Mouse (Mus musculus) layer of hippocampus, postnatal 36 days (tissue): Measurements from ENCODE around the gene Gm4131. TPM values are rescaled to one million over a fixed set of nuclear protein-coding genes. Genes with fewer than 3 reads are reported as not detected.
A peak's percentile ranks its signal among the peaks of the same experiment; 100 is the strongest.

ENCODE experiments used
- DNase-seq, 2 experiments: peaks; one replicate each; pipeline ENCODE4 v3.0.0; 2022
- total RNA-seq, 2 experiments: library from RNA; stranded (reverse); gene quantifications; 2 replicates each; pipeline ENCODE4 v1.2.3; 2021

Gene Gm4131
- total RNA-seq, 2 experiments from 2014 or later, result not detected

GRCm38 (mm10) chr14:62456239-62456747, 110.4 kb downstream of the Gm4131 start, which contains the start of gene Gucy1b2:
Gene Gucy1b2 (minus strand): TSS chr14:62456289.
- DNase-seq, result no peak

DNA sequence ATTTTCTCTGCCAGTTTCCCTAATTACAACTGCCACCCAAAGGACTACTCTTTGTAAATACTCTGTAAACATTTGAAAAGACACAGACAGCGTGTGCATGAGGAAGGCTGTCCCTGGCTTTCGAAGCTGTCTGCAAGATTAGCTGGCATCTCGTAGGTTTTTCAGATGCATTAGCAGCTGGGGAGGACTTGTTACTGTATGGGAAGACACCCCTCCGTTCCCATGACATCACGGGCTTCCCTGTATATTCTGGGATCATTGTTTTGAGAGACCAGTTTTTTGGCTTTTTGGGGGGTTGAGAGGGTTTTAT, 111.2 kb downstream of the Gm4131 start:
- no peak for DNase-seq

GRCm38 (mm10) chr14:62454760-62455569, 111.8 kb downstream of the Gm4131 start:
- DNase-seq, result peak in 1 of 2 experiments; percentile 9

DNA sequence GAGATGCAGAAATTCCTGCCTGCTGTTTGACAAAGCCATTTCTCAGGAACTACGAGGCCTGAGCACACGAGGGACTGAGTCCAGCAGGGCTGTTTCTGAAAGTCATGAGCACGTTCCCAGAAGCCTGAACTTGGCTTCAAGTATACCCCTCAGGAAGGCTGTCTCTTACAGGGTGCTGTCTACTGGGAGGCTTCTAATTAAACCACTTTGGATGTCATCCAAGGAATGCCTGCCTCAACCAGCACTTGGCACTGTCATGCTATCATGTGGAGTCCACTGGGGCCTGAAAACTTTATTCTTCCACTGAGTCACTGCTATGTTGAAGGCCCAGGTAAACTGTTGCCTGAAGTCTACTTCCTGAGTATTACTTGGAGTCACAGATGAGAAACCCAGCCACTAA, 112.6 kb downstream of the Gm4131 start:
- no peak for DNase-seq

- DNase-seq, result no peak
Observed at GRCm38 (mm10) chr14:62453276-62453675, 113.4 kb downstream of the Gm4131 start.

DNA sequence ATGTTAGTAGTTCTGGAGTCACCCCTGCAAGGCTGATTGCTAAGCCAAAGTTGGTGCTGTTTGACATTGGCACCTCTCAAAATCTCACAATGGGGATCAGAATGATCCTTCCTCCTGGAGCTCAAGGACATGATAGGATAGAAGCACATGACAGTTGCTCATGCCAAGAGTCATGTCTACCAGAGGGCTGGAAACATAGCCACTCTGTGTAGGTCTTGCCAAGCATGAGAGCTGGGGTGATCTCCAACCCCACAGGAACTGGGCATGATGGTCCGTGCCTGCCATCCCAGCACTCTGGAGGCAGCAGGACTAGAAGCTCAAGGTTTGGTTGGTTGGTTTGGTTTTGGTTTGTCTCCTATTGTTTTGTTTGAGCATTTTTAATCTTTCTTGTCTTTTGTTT, 116.0 kb downstream of the Gm4131 start:
- no peak for DNase-seq

DNA sequence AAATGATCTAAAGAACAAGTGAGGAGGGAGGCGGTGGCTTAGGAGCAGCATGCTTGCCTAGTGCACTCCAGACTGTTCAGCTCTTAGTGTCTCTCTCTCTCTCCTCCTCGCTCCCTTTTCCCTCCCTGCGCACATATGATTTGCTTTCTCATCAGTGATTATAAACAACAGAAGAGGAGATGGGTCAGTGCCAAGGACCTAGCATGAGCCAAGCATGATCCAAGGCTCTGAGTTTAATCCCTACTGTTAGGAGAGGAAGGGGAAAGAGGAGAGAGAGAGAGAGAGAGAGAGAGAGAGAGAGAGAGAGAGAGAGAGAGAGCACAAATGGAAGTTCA, 119.5 kb downstream of the Gm4131 start:
- DNase-seq, result no peak

- DNase-seq, result no peak
Observed at GRCm38 (mm10) chr14:62446385-62447213, 120.1 kb downstream of the Gm4131 start.

DNA sequence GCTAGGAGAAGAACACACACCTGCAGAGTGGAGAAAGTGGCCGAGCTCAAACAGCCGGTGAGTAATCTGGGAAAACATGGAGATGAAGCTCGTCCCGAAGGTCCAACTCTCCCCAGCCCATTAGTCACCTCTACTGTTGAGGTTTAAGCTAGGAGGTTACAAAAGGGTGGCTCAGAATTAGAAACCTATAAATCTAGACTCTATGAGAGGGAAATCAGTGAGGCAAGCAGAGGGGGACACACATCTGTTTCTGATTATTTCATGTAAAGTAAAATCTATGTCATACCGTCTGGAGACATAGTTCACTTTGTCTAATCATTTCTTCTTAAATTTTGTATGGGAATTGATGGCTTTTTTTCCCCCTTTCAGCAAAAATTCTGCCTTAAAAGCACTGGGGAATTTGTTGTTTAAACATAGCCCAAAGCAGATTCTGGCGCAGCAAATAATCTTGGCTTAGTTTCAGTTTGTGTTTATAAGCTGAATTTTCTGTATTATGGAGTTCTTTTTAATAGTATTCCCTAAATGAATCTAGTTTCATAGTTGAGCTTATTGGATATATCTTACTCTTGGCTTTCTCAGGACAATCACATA, 122.8 kb downstream of the Gm4131 start:
- DNase-seq, result no peak

- DNase-seq, result no peak
Observed at GRCm38 (mm10) chr14:62442971-62443370, 123.8 kb downstream of the Gm4131 start.

DNA sequence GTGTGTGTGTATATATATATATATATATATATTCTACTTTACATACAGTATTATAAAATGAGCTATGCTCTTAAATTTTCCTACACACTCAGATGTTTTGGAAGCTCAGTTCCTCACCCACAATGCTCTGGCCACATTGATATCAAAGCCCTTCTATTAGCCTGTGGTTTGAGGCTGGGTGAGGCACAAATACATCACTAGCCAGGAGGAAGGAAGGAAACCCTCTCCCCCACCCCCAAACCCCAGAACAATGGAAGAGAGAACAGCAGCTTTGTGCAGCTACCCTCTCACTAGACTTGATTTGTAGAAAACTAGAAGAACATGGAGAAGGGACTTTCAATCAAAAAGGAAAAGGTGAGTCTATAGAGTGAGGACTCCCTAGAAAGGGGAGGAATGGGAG, 126.7 kb downstream of the Gm4131 start:
- no peak for DNase-seq

DNA sequence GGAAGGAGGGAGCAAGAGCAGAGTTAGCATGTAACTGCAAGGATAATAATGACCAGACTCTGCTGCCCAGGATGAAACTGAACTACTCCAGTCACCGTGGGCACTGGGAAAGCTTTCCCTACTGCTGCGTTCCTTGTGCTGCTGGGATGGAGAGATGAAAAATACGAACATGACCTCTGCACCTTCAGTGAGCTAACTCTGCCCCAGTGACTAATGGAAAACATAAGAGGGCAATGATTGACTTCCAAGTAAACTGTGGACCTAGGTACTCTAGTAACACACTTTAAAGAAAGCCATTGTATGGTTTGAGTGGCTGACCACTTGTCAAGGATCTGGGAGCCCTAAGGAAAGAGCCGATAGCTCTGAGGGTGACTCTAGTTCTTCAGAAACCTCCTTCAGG, 128.5 kb downstream of the Gm4131 start:
- DNase-seq, result no peak

DNA sequence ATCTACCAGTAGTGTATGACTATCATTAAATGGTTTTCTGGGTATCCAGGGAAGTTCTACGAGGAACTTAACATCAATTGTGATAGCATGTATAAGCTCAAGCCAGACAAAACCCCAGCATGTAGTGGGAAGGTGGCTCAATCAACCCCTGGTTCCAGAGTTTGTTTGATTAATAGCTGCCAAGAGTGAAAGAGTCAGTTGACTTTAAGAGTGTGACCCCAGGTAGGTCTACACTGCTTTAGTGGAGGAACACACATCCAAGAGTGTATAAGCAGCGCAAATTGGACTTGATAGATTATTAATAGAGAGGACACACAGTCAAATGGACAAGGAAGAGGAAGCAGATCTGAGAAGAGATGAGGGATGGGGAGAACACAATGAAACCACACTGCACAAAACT, 128.9 kb downstream of the Gm4131 start:
- no peak for DNase-seq

DNA sequence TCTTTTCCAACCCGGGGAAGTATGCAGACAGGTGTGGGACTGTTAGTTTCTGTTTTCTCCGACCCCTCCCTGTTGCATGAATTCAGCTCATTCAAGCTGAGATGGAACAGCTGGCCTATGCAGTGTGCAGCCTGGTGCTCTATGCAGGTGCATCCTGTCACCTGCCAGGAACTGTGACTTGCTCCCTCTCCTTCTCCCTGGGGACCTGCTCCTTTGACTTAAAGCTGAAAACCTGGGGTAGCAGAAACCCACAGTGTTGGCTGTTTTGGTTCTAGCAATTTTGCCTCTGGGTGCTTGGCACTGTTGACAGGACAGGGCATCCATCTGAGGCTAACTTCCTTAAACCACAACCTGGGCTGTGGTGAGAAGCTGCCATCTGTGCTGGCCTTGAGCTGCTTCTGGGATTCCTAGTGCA, 141.4 kb downstream of the Gm4131 start:
- DNase-seq, result no peak

DNA sequence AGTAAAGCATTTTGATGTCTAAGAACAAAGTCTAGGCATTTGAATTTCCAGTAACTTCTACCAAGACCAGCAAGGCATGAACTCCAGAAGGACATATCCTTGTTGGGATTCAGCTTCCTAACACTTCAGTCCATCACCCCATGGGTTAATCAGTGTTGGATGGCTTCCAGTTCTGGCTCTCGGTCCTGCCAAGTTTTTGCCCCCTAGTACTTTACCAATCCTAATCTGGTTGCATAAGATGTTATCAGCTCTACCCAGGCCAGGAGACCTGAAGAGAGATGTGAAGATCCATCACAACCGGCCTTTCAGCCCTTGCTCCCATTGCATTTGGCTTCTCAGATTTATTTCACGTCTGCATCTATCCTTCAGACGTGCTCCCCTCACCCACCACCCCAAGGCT, 144.5 kb downstream of the Gm4131 start:
- DNase-seq, result no peak

- no peak for DNase-seq
Observed at GRCm38 (mm10) chr14:62417501-62417900, 149.2 kb downstream of the Gm4131 start.

DNA sequence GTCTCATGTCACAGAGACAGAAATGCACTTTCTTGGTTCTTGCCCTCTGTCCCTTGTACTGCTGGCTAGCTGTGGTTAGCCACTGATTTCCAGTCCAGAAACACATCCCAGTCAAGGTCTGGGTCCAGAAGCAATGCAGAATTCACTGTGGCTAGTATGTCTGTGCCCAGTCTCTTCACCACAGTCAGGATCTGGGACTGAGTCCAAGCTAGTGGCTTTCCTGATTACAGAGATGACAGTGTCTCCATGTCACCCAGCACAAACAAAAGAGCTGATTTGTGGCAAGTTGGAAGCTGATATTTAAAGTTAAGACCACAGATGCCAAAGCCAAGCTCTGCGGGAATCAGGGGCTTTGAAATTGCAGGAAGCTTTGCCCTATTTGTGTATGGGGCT, 150.0 kb downstream of the Gm4131 start:
- DNase-seq, result peak; percentile 10 to 21

DNA sequence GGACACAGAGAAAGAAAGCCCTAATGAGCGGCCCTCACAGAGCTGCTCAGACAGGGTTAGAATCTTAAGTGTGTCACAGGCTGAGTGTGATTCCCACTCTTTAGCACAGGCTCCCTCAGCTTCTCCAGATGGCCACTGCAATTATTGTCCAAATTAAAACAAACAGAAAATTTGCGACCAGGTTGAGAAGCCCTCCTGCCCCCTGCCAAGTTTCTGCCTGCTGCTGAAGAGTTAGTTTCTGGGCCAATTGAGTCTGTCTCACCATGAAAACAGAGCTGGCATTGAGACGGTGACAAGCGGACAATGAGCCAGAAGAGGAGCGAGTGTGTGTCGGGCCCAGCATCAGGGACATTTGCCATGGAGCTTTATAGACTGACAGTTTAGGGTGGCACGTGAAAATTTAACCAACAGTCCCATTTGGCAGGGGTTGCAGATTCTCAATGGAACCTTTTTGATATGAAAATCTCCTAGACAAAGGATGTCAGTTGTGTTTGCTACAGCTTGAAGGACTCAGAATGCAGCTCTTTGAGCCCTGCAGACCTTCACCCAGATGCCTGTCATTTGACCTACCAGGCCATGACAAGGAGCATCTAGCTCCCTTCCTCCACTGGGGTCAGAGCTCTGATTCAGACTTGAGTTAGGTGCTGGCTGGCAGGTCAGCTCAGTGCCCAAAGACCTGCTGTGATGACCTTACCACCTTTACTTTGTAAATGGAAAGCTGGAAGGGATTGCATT, 150.5 kb downstream of the Gm4131 start:
- DNase-seq, result peak; percentile 17 to 28
